Mouse (Mus musculus): Measurements from ENCODE around the gene Wdr77. TPM values are rescaled to one million over a fixed set of nuclear protein-coding genes. Genes with fewer than 3 reads are reported as not detected.
"Not testable (repeated sequence)": the region's sequence is repeated elsewhere in the genome, so short reads cannot be mapped to it uniquely, and the experiment has no call there.

Gene Wdr77
- polyA plus RNA-seq, 1 experiment from 2014 or later = 159 TPM

DNA sequence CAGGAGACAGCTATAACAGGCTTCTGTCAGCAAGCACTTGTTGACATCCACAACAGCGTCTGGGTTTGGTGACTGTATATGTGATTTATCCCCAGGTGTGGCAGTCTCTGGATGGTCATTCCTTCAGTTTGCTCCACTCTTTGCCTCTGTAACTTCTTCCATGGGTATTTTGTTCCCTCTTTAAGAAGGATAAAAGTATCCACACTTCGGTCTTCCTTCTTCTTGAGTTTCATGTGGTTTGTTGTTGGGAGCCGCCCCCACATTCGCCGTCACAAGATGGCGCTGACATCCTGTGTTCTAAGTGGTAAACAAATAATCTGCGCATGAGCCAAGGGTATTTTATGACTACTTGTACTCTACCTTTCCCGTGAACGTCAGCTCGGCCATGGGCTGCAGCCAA lies 44.2 kb downstream of the Wdr77 start:
- H3K27ac ChIP-seq (ENCODE audit: low read depth); H3K27me3 ChIP-seq (replicated peaks; ENCODE audit: control insufficient read depth, insufficient read depth, low read length); ATAC-seq (replicated peaks; ENCODE audit: low FRiP score, low TSS enrichment, low read depth); H3K4me3 ChIP-seq (ENCODE audit: low read depth, low read length); DNase-seq (ENCODE audit: low spot score); H3K9me3 ChIP-seq (ENCODE audit: control insufficient read depth, low read length); H3K4me2 ChIP-seq (ENCODE audit: low read length); H3K9ac ChIP-seq (ENCODE audit: low read length); H3K36me3 ChIP-seq (ENCODE audit: control insufficient read depth, insufficient read depth, low read length); H3K4me1 ChIP-seq (replicated peaks; ENCODE audit: control insufficient read depth, insufficient read depth, low read length): not testable (repeated sequence)
- WGBS = 62% methylated on average over 10 of the region's 10 CpGs

DNA sequence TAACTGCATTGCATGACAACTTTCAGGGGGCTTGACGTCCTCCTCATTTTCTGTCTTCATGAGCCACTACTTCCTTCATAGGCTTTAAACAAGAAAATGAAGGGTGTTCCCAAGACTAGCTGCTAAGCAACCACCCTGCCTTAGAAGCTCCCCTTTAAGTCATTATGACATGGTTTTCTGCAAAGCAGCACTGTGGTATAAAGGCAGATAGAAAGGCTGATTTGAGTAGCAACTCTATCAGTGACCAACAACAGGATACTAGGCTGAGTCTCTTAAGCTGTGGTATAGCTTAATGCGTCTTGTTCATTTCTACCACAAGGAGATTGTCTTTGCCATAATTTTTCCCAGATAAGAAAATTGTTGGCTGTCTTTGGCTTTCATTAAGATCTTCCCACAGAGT lies 55.4 kb downstream of the Wdr77 start, which contains the start of gene Pifo:
TSS of gene Pifo (minus strand) at position 101 of the 400 bp plus-strand sequence.
- Histone ChIP-seq H3K36me3 (ENCODE audit: control insufficient read depth, insufficient read depth, low read length) (no peaks in the 10 kb centered on the region), H3K9ac (ENCODE audit: low read length) (no peak within 1 kb of the TSS), H3K9me3 (ENCODE audit: control insufficient read depth, low read length) (no peaks in the 10 kb centered on the region), H3K4me3 (ENCODE audit: low read depth, low read length) (no peak within 1 kb of the TSS), H3K27ac (ENCODE audit: low read depth) (no peak within 1 kb of the TSS), H3K4me1 (replicated peaks; ENCODE audit: control insufficient read depth, insufficient read depth, low read length) (no peaks in the 10 kb centered on the region), H3K4me2 (ENCODE audit: low read length) (no peak within 1 kb of the TSS), H3K27me3 (replicated peaks; ENCODE audit: control insufficient read depth, insufficient read depth, low read length) (no peaks in the 10 kb centered on the region)
- ATAC-seq (replicated peaks; ENCODE audit: low FRiP score, low TSS enrichment, low read depth) = no peak
- no peak for DNase-seq (ENCODE audit: low spot score)
- 87% methylated on average over 2 of the region's 2 CpGs for WGBS

Other genes with a start within 250 kb of the Wdr77 start
- 81.6 and 82.2 TPM in 2 replicates for gene Rap1a, start 158.0 kb upstream of the Wdr77 start, polyA plus RNA-seq (2014; fragmentation: Nextera tagmentation; extraction: Ambion mirVana)
- gene Adora3, start 88.5 kb upstream of the Wdr77 start, polyA plus RNA-seq (2014; fragmentation: Nextera tagmentation; extraction: Ambion mirVana) = 0.17 TPM in 1 of 2 replicates, not detected in the other
- 0.18 TPM in 1 of 2 replicates, not detected in the other for gene Tmigd3, start 88.5 kb upstream of the Wdr77 start, polyA plus RNA-seq (2014; fragmentation: Nextera tagmentation; extraction: Ambion mirVana)
- gene I830077J02Rik, start 26.7 kb upstream of the Wdr77 start, polyA plus RNA-seq (2014; fragmentation: Nextera tagmentation; extraction: Ambion mirVana) = 1.1 and 1.2 TPM in 2 replicates
- 498 and 500 TPM in 2 replicates for gene Atp5f1, start 730 bp downstream of the Wdr77 start, polyA plus RNA-seq (2014; fragmentation: Nextera tagmentation; extraction: Ambion mirVana)
- 1.1 and 1.8 TPM in 2 replicates for gene Ovgp1, start 14.3 kb downstream of the Wdr77 start, polyA plus RNA-seq (2014; fragmentation: Nextera tagmentation; extraction: Ambion mirVana)
- not detected in 2 replicates for gene Pifo, start 55.3 kb downstream of the Wdr77 start, polyA plus RNA-seq (2014; fragmentation: Nextera tagmentation; extraction: Ambion mirVana)
- gene Chil5, start 73.4 kb downstream of the Wdr77 start, polyA plus RNA-seq (2014; fragmentation: Nextera tagmentation; extraction: Ambion mirVana) = 0.19 TPM in 1 of 2 replicates, not detected in the other
- gene Chia1, start 153.9 kb downstream of the Wdr77 start, polyA plus RNA-seq (2014; fragmentation: Nextera tagmentation; extraction: Ambion mirVana) = not detected in 2 replicates
- not detected in 2 replicates for gene Chil3, start 208.2 kb downstream of the Wdr77 start, polyA plus RNA-seq (2014; fragmentation: Nextera tagmentation; extraction: Ambion mirVana)

All from intestine, embryonic 14.5 days (tissue).